Mouse (Mus musculus) lung, embryonic 15.5 days (tissue): Measurements from ENCODE around the gene Ech1. TPM values are rescaled to one million over a fixed set of nuclear protein-coding genes. Genes with fewer than 3 reads are reported as not detected.

ENCODE experiments used
- ATAC-seq: fragments of 200-750 bp; cut with Nextera tagmentation; 2 replicates; pipeline ENCODE4 v1.8.0; 2017; ENCODE audit warnings: moderate number of reproducible peaks, borderline replicate concordance; ENCODE audit not compliant: low FRiP score, low TSS enrichment; ENCODE audit errors: extremely low read depth
- H3K27ac ChIP-seq: fragments of 300-500 bp; sonication (generic); 2 replicates; pipeline ENCODE4 v1.5.1; 2015; ENCODE audit warnings: moderate library complexity, mild to moderate bottlenecking, inconsistent platforms
- H3K27me3 ChIP-seq: fragments of 300-500 bp; sonication (generic); 2 replicates; pipeline ENCODE4 v1.6.1; 2015; ENCODE audit warnings: inconsistent platforms
- H3K36me3 ChIP-seq: fragments of 300-500 bp; sonication (generic); 2 replicates; pipeline ENCODE4 v1.6.1; 2015; ENCODE audit warnings: inconsistent platforms
- H3K4me1 ChIP-seq: fragments of 300-500 bp; sonication (generic); 2 replicates; pipeline ENCODE4 v1.6.1; 2015; ENCODE audit warnings: inconsistent platforms
- H3K4me2 ChIP-seq: fragments of 300-500 bp; sonication (generic); 2 replicates; pipeline ENCODE4 v1.6.1; 2015; ENCODE audit warnings: inconsistent platforms, mild to moderate bottlenecking, moderate library complexity
- H3K4me3 ChIP-seq: fragments of 300-500 bp; sonication (generic); 2 replicates; pipeline ENCODE4 v1.5.1; 2015; ENCODE audit warnings: mild to moderate bottlenecking, inconsistent platforms
- H3K9ac ChIP-seq: fragments of 300-500 bp; sonication (generic); 2 replicates; pipeline ENCODE4 v1.6.1; 2015; ENCODE audit warnings: inconsistent platforms
- H3K9me3 ChIP-seq: fragments of 300-500 bp; sonication (generic); 2 replicates; pipeline ENCODE4 v1.6.1; 2016; ENCODE audit warnings: inconsistent platforms
- WGBS: fragments of 180-500 bp; shearing (Covaris S2); methylation state at CpG from one replicate; pipeline ENCODE4 v1.1.7; 2015; 5-methylcytosine and 5-hydroxymethylcytosine counted together
- polyA plus RNA-seq: library from polyadenylated mRNA; unstranded; fragments of >200 nt; fragmentation: Nextera tagmentation; extraction: Ambion mirVana; gene quantifications from 2 replicates; pipeline ENCODE4 v1.2.1, GENCODE M21; 2015

Ech1 gene
- polyA plus RNA-seq, 1 experiment from 2014 or later, result 162 TPM

DNA sequence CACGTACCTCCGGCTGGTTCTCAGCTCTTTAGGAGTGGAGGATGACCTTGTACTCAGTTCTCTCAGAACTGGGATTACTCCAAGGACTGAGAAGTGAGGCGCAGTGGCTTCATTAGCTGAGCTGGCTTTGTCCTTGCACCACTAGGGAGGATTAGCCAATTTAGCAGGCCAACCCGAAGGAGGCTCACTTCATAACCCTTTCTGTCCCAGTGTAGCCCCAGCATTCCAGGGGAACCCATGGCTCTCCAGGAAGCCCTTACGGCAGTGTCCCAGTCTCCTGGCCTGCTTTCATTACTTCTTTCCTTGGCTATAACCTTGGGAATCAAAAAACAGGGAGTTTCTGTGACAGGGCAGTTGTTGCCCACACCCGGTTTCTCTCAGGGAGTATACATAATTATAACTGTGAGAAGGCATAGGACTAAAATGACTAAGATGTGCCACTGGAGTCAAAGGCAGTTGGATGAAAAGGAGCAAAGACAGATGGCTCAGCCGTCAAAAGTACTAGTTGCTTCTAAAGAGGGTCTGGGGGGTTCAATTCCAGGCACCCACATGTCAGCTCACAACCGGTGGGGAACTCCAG lies 17.3 kb upstream of the Ech1 start:
- Histone ChIP-seq H3K4me1 (peaks cover 43% of the 10 kb centered on the region), H3K9me3 (no peaks in the 10 kb centered on the region), H3K4me3 (peak overlapping the region; percentile 89), H3K27ac (peak overlapping the region; percentile 100), H3K9ac (peak overlapping the region; percentile 91), H3K36me3 (peaks cover 9% of the 10 kb centered on the region), H3K27me3 (no peaks in the 10 kb centered on the region), H3K4me2 (peak overlapping the region; percentile 86)
- 34% methylated on average over 8 of the region's 8 CpGs for WGBS
- ATAC-seq, result no peak

DNA sequence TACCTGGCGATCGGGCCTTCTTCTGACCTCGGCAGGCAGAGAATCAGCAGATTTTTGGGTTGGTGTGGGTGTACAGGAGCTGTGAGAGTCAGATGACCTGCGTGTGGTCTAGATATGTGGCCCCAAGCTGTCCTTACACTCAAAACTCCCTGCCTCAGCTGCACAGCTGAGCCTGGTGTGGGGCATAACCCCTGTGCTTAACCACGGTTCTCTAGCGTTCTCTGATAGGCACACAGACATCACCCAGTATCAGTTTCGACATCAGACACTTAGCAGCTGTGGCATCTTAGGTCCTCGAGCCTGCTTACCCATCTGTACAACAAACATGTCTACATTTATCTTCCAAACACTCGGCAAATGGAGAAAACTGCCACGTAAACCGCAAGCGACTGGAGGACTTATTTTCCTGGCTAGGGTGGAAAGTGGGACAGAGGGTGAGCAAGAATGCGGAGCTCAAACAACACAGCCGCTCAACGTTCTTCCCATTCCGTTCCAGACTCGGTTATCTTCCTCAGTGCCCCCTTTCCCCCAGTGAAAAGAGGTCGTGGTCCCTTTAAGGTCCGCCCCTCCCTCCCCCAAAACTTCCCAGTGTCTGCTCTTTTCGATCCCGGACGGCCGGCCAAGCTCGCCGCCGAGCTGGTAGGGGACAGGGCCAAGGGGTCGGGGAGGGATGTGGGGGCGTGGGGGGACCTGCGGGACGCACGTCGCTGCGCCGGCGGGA lies 16.6 kb upstream of the Ech1 start, which contains the start of gene Hnrnpl:
Hnrnpl (plus strand) TSS at position 321 of the 721 bp plus-strand sequence.
- H3K4me2 ChIP-seq, result peak within 1 kb of the TSS; percentile 86
- peak within 1 kb of the TSS; percentile 100 for H3K27ac ChIP-seq
- WGBS, result 1% methylated on average over 35 of the region's 35 CpGs
- H3K9me3 ChIP-seq, result no peaks in the 10 kb centered on the region
- H3K36me3 ChIP-seq, result peaks cover 16% of the 10 kb centered on the region
- peaks cover 43% of the 10 kb centered on the region for H3K4me1 ChIP-seq
- peak within 1 kb of the TSS; percentile 89 for H3K4me3 ChIP-seq
- no peaks in the 10 kb centered on the region for H3K27me3 ChIP-seq
- peak; percentile 16 for ATAC-seq
- H3K9ac ChIP-seq, result peak within 1 kb of the TSS; percentile 91

DNA sequence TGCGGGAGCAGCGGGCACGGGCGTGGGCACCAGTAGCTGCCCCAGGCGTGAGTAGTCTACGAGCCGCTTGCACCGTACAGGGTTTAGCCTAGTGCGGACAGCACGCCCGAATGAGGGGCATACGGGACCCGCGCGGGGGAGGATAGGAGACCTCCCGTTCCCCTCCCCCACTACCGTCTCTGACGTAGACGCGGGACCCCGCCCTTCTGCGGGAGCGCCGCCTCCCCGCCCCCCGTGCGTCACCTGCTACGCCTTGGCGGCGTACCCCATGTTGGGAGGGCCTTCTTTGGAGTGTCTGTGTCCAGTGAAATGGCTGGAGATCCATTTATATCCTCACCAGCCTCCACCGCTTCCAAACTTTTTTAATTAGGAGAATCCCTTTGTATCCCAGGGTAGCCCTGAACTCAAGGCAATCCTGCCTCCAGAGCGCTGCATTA lies 16.0 kb upstream of the Ech1 start:
- peaks cover 22% of the 10 kb centered on the region for H3K36me3 ChIP-seq
- H3K4me1 ChIP-seq, result peaks cover 43% of the 10 kb centered on the region
- H3K9ac ChIP-seq, result peak overlapping the region; percentile 91
- no peaks in the 10 kb centered on the region for H3K27me3 ChIP-seq
- H3K9me3 ChIP-seq, result no peaks in the 10 kb centered on the region
- WGBS, result 0% methylated on average over 32 of the region's 32 CpGs
- peak; percentile 74 for ATAC-seq
- peak overlapping the region; percentile 100 for H3K27ac ChIP-seq
- H3K4me2 ChIP-seq, result peak overlapping the region; percentile 86
- H3K4me3 ChIP-seq, result peak overlapping the region; percentile 89

DNA sequence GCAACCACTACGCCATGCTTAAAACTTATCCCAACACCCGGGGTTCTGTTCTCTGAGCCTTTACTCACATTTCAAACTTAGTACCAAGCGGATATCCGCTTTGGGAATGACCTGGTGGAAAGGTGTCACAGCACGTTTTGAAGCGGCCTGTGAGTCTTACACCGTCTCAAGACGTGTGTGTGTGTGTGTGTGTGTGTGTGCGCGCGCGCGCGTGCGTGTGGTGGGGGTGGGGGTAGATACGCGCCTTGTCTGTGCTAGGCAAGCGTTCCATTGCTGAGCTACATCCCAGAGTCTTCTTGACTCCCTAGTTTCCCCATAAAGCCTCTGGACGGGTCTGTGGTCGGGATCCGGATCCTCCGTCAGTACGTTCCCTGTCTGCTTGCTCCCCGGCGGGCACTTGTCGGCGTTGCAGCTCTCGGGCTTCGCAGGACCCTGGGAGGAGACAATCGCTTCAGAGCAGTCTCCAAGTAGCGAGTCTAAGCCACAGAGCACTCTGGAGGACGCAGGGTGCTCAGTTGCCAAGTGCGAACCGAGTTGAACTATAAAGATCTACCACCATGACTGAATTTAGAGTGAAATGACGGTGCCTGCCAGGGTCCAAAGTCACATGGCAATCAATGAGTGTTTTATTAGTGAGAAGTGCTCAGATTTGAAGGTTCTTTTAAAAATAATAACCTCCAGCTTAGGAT lies 15.5 kb upstream of the Ech1 start:
- Histone ChIP-seq H3K27me3 (no peaks in the 10 kb centered on the region), H3K36me3 (peaks cover 27% of the 10 kb centered on the region), H3K9ac (peak overlapping the region; percentile 91), H3K27ac (peak overlapping the region; percentile 100), H3K9me3 (no peaks in the 10 kb centered on the region), H3K4me3 (peak overlapping the region; percentile 89), H3K4me1 (peaks cover 41% of the 10 kb centered on the region), H3K4me2 (peak overlapping the region; percentile 86)
- under 1% methylated on average over 35 of the region's 35 CpGs for WGBS
- 0 out of 2 replicates have a peak, but pooled peaks have one; percentile 4 for ATAC-seq

DNA sequence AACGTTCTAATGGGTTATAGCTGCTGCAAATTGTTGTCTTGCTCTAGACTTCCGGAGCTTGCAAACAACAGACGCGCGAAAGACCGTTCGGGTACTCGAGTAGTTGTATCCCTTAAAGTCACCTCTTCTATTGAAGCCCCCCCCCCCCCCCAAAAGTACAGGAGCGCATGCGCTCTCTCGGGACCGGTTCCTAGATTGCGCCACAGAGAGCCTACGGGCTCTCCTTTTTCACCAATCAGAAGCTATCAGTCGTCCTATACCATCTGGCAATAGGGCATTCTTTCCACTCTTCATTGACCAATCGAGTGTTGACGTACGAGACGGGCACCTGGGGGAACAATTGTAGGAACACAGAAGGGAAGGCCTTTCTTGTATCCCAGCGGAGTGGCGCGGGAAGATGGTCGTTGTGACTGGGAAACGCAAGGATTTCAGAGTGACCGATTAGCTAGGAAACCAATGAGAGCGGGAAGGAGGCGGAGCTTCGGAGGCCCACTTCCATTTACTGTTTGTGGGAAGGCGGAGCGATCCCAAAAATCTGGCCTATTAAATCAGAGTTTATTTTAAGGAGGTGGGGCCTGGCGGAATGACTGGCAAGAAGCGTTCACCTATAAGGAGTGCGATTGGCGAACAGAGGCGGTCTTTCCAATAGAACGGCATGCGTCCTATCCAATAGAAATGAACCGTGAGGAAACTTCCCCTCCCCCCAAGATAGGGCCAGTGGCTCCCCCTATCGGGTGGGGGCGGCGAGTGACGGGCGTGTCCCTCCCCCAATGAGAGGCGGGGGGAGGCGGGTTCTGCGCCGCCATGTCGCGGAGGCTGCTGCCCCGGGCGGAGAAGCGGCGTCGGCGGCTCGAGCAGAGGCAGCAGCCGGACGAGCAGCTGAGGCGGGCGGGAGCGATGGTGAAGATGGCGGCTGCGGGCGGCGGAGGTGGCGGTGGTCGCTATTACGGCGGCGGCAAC lies 14.6 kb upstream of the Ech1 start:
- H3K36me3 ChIP-seq, result peaks cover 36% of the 10 kb centered on the region
- peak overlapping the region; percentile 89 for H3K4me3 ChIP-seq
- no peaks in the 10 kb centered on the region for H3K27me3 ChIP-seq
- peak overlapping the region; percentile 86 for H3K4me2 ChIP-seq
- H3K4me1 ChIP-seq, result peaks cover 45% of the 10 kb centered on the region
- no peaks in the 10 kb centered on the region for H3K9me3 ChIP-seq
- H3K27ac ChIP-seq, result peak overlapping the region; percentile 100
- peak overlapping the region; percentile 91 for H3K9ac ChIP-seq
- WGBS, result under 1% methylated on average over 70 of the region's 70 CpGs
- peak; percentile 92 for ATAC-seq

DNA sequence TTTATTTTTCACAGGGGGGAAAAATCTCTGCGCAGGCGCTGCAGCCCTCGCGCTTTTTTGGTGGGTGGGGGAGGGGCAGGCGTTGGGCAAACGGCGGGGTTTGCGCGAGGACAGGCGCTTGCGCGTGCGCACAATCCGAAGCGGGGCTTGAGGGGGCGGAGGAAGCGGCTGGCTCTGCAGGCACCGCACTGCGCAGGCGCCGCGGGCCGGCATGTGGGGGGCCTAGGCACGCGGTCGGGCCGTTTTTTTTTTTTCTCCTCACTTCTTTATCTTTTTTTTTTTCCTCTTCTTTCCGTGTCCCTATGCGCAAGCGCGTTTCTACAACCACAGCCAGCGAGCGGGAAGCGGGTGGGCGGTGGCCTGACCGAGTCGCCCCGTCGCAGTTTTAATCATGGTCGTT lies 13.8 kb upstream of the Ech1 start:
- peaks cover 44% of the 10 kb centered on the region for H3K36me3 ChIP-seq
- H3K4me1 ChIP-seq, result peaks cover 53% of the 10 kb centered on the region
- ATAC-seq, result peak; percentile 45; the same call in 1 of the 2 replicates
- peak overlapping the region; percentile 97 for H3K27ac ChIP-seq
- H3K4me2 ChIP-seq, result peak overlapping the region; percentile 75
- under 1% methylated on average over 39 of the region's 40 CpGs for WGBS
- no peaks in the 10 kb centered on the region for H3K27me3 ChIP-seq
- H3K9me3 ChIP-seq, result no peaks in the 10 kb centered on the region
- H3K4me3 ChIP-seq, result peak overlapping the region; percentile 67
- peak overlapping the region; percentile 91 for H3K9ac ChIP-seq

DNA sequence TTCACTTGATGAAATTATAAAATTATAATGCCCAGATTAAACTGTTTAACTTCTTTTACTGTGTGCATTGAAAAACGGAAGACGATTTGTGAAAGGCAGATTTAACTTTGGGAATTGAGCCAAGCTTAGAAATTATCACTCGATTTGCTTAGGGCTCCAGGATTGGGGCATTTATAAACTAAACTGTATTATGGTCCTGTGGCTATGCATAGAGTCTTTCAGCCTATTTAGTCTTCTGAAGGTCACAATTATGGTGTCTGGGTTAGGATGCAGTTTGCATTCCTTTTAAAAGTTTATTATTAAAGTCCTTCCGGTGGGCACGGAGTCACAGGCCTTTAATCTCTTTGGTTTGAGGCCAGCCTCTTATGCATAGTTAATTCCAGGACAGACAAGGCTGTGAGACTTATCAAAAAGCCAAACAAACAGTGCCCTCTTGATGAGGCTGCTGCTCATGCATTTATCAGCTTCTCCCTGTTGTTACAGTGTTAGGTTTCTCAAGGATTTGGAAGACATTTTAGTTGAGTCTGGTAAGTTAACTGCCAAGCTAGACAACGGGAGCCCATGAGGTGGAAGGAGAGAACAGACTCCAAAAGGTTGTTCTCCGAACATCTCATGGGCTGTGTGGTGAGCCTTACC lies 13.3 kb upstream of the Ech1 start:
- WGBS, result 4% methylated on average over 7 of the region's 7 CpGs
- Histone ChIP-seq H3K4me3 (peak overlapping the region; percentile 67), H3K27ac (peak overlapping the region; percentile 97; the same call in 1 of the 2 replicates), H3K36me3 (peaks cover 49% of the 10 kb centered on the region), H3K4me1 (peaks cover 54% of the 10 kb centered on the region), H3K27me3 (no peaks in the 10 kb centered on the region), H3K9ac (peak overlapping the region; percentile 52), H3K9me3 (no peaks in the 10 kb centered on the region), H3K4me2 (peak overlapping the region; percentile 75)
- ATAC-seq, result no peak

DNA sequence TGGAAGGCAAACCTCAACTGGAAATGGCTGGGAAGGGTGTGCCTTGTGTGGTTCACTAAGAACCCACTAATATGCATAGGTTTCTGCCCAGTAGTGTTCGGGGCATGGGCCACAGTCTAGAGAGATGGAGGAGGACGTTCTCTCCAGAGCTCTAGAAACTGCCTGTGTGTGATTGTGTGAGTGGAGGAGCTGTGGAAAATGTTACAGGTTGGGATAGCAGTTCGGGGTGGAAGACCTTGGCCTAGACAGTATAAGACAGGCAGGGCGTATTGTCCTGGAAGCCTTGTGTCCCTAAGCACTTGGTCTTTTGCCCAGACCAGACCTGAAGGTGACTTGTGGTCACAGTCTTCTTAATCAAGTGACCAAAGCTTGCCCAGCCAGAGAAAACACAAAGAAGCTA lies 12.6 kb upstream of the Ech1 start:
- Histone ChIP-seq H3K4me2 (peak overlapping the region; percentile 75), H3K9ac (peak overlapping the region; percentile 52), H3K4me3 (peak overlapping the region; percentile 67), H3K9me3 (no peaks in the 10 kb centered on the region), H3K4me1 (peaks cover 53% of the 10 kb centered on the region), H3K27me3 (no peaks in the 10 kb centered on the region), H3K36me3 (peaks cover 56% of the 10 kb centered on the region), H3K27ac (peak overlapping the region; percentile 97; the same call in 1 of the 2 replicates)
- no peak for ATAC-seq
- 44% methylated on average over 4 of the region's 4 CpGs for WGBS

DNA sequence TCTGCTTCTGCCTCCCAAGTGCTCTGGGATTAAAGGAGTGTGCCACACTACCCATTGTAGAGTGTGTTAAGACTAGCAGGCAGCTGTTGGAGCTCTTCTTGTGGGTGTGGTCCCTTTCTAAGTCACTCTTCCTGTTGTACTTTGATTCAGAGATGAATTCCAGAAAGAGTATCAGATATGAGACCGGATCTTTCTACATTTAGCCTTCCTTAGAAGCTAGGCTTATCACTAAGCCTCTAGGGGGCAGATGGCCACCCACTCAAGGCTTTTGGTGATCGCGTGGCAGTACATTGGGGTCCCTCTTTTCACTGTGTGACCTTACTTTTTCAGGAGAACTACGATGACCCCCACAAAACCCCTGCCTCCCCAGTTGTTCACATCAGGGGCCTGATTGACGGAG lies 12.1 kb upstream of the Ech1 start:
- 57% methylated on average over 5 of the region's 5 CpGs for WGBS
- Histone ChIP-seq H3K4me1 (peaks cover 48% of the 10 kb centered on the region), H3K4me2 (peak overlapping the region; percentile 75), H3K36me3 (peaks cover 61% of the 10 kb centered on the region), H3K27me3 (no peaks in the 10 kb centered on the region), H3K9me3 (no peaks in the 10 kb centered on the region), H3K27ac (peak overlapping the region; percentile 97; the same call in 1 of the 2 replicates), H3K4me3 (peak overlapping the region; percentile 67), H3K9ac (peak overlapping the region; percentile 52; the same call in 1 of the 2 replicates)
- no peak for ATAC-seq

DNA sequence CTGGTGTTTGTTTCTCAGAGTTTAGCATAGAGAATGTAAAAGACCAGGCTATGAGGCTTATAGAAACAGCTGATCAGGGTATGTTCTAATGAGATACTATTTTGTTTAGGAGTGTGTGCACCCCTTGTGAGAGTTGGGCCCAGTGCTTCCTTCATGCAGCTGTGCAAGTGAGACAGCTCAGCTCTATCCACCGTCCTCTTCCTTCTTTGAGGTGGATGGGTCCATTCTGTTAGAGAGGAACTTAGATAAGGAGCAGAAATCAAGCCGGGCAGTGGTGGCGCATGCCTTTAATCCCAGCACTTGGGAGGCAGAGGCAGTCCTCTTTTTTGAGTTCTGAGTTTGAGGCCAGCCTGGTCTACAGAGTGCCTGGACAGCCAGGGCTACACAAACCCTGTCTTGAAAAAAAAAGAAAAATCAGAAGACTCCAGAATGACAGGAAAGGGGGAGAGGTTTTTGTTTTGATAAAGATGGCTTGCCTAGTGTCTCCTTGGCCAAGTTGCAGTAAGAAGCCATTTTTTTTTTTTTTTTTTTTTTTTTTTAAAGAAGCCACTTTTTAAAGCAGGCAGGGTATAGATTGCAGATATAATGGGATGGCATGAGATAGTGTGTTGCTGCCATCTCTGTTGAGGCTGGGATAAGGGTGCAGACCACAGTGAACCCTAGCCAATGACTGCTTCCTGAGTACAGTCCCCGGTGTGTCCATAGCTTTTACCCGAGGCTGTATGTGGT lies 10.5 kb upstream of the Ech1 start:
- H3K27me3 ChIP-seq, result no peaks in the 10 kb centered on the region

More for the DNA sequence above, 10.5 kb upstream of the Ech1 start:
- WGBS, result 76% methylated on average over 5 of the region's 5 CpGs
- no peak overlapping the region for H3K27ac ChIP-seq
- no peak for ATAC-seq
- H3K4me3 ChIP-seq, result no peak overlapping the region
- peaks cover 75% of the 10 kb centered on the region for H3K36me3 ChIP-seq
- H3K9ac ChIP-seq, result no peak overlapping the region
- no peak overlapping the region for H3K4me2 ChIP-seq
- H3K9me3 ChIP-seq, result no peaks in the 10 kb centered on the region
- peaks cover 50% of the 10 kb centered on the region for H3K4me1 ChIP-seq
